Mouse (Mus musculus): ENCODE measurements around the gene Krt34. TPM values are rescaled to one million over a fixed set of nuclear protein-coding genes. Genes with fewer than 3 reads are reported as not detected.

Krt34 gene
- polyA plus RNA-seq (2014; fragmentation: Nextera tagmentation; extraction: Ambion mirVana) = not detected in 2 replicates

DNA sequence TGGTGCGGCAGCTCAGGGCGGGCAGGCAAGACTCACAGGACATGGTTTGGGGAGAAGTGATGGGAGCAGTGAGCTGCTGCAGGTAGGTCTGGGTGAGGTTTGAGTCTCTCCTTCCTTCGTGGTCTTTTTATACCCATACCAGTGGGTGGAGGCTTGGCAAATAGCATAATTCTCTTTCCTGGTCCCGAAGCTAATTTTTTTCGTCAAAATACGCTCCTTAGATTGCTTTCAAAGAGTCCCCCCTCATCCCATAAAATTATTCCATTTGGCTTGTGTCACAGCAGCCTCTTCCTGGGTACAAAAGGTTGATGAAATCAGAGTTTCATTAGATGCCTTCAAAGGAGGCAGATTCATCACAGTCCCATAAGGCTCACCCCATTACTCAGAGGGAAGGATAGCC lies at the start of gene Krt34:
Gene Krt34, minus strand, starts transcription at position 101 of the 400 bp plus-strand sequence.
- ATAC-seq (ENCODE audit: insufficient read depth, low FRiP score, low TSS enrichment) (no peak), DNase-seq (ENCODE audit: low spot score) (no peak)
- no peaks in the 10 kb centered on the region for H3K36me3 ChIP-seq (ENCODE audit: control insufficient read depth, insufficient read depth, low read length)
- H3K9ac ChIP-seq (ENCODE audit: low read length) = no peak within 1 kb of the TSS
- H3K9me3 ChIP-seq (ENCODE audit: control insufficient read depth, low read length) = no peaks in the 10 kb centered on the region
- H3K4me2 ChIP-seq (ENCODE audit: low read depth) = no peak within 1 kb of the TSS
- H3K27ac ChIP-seq (ENCODE audit: low read depth, low read length) = no peak within 1 kb of the TSS
- 90% methylated on average over 6 of the region's 6 CpGs for WGBS
- H3K27me3 ChIP-seq (ENCODE audit: control insufficient read depth, insufficient read depth, low read length) = no peaks in the 10 kb centered on the region
- H3K4me3 ChIP-seq (ENCODE audit: low read depth, low read length) = no peak within 1 kb of the TSS
- H3K4me1 ChIP-seq (ENCODE audit: control insufficient read depth, insufficient read depth, low read length) = no peaks in the 10 kb centered on the region

DNA sequence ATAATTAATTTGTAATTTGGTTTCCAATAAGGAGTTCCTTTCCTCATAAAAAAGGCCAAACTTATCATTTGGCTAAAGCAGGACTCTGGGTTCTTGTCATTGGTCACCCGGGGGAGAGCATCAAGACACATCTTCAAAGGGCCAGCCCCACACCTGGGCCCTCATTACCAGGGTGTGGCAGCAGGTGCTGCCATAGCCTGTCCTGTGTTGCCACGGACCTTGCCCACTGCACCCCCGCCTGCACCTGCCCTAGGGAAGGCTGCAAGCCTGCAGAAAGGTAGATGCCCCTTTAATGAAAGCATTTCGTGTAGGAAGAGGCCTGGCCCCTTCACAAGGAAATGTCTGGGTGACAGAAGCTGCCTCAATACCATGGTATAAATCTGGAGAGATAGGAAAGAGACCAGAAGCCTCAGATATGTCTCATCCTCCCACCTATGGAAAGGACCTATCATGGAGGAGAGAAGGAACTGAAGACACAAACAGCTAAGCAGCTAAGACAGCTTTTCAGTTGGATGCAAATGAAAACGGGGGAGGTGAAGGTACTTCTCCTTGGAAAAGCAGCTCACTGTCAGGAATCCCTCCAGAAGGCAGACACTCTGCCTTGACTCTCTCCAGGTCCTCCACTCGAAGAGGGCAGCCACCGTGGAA lies 47.1 kb upstream of the Krt34 start:
- Histone ChIP-seq H3K27me3 (ENCODE audit: control insufficient read depth, insufficient read depth, low read length) (no peaks in the 10 kb centered on the region), H3K27ac (ENCODE audit: low read depth, low read length) (no peak overlapping the region), H3K4me1 (ENCODE audit: control insufficient read depth, insufficient read depth, low read length) (no peaks in the 10 kb centered on the region), H3K36me3 (ENCODE audit: control insufficient read depth, insufficient read depth, low read length) (no peaks in the 10 kb centered on the region), H3K4me2 (ENCODE audit: low read depth) (no peak overlapping the region), H3K9me3 (ENCODE audit: control insufficient read depth, low read length) (no peaks in the 10 kb centered on the region), H3K9ac (ENCODE audit: low read length) (no peak overlapping the region), H3K4me3 (ENCODE audit: low read depth, low read length) (no peak overlapping the region)
- ATAC-seq (ENCODE audit: insufficient read depth, low FRiP score, low TSS enrichment) (no peak), DNase-seq (ENCODE audit: low spot score) (no peak)
- WGBS = 71% methylated on average over 7 of the region's 7 CpGs

DNA sequence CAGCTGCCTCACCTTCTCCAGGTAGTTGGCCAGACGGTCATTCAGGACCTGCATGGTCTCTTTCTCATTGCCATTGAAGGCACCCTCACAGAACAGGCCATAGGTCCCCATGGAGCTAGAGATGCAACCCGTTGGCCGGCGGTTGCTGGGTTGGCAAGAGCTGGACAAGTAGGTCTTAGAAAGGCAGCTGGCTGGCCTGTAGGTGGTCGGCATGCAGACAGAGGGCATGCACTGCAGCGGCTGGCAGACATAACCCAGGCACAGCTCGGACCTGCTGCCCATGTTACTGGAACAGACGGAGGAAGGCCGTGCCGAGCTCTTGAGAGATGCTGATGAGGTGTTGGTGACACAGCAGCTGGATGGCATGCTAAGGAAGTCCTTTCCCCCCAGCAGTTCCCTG lies 46.5 kb upstream of the Krt34 start, which contains the start of gene Krt32:
Gene Krt32, minus strand, starts transcription at position 366 of the 400 bp plus-strand sequence.
- H3K4me3 ChIP-seq (ENCODE audit: low read depth, low read length) = no peak within 1 kb of the TSS

DNA sequence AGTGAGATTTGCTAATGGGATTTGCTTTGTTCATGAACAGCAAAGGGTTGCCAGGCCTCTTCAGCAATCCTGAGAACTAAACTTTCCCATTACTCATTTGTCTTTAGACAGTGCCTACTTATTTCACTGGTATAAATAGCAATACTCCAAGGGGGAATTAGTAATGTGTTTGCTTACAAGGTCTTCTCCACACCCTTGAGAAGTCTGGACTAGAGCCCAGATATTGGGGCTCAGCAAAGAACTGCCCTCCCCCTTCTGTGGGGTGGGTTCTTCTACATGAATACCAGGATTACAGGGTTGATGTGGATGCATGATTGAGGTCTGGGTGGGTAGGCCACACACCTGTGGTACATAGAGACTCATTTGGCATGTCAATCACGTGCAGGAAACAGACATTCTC lies 32.5 kb upstream of the Krt34 start:
- WGBS = 57% methylated on average over 1 of the region's 1 CpGs
- no peaks in the 10 kb centered on the region for H3K9me3 ChIP-seq (ENCODE audit: control insufficient read depth, low read length)
- H3K27ac ChIP-seq (ENCODE audit: low read depth, low read length) = no peak overlapping the region
- H3K4me2 ChIP-seq (ENCODE audit: low read depth) = no peak overlapping the region
- no peak overlapping the region for H3K4me3 ChIP-seq (ENCODE audit: low read depth, low read length)
- H3K4me1 ChIP-seq (ENCODE audit: control insufficient read depth, insufficient read depth, low read length) = no peaks in the 10 kb centered on the region
- H3K36me3 ChIP-seq (ENCODE audit: control insufficient read depth, insufficient read depth, low read length) = no peaks in the 10 kb centered on the region
- H3K27me3 ChIP-seq (ENCODE audit: control insufficient read depth, insufficient read depth, low read length) = no peaks in the 10 kb centered on the region
- DNase-seq (ENCODE audit: low spot score) = no peak
- H3K9ac ChIP-seq (ENCODE audit: low read length) = no peak overlapping the region
- no peak for ATAC-seq (ENCODE audit: insufficient read depth, low FRiP score, low TSS enrichment)

More for the DNA sequence above, 46.5 kb upstream of the Krt34 start, which contains the start of gene Krt32:
- no peak within 1 kb of the TSS for H3K9ac ChIP-seq (ENCODE audit: low read length)
- DNase-seq (ENCODE audit: low spot score) = no peak
- no peak within 1 kb of the TSS for H3K4me2 ChIP-seq (ENCODE audit: low read depth)
- 91% methylated on average over 10 of the region's 10 CpGs for WGBS
- H3K27ac ChIP-seq (ENCODE audit: low read depth, low read length) = no peak within 1 kb of the TSS
- no peaks in the 10 kb centered on the region for H3K4me1 ChIP-seq (ENCODE audit: control insufficient read depth, insufficient read depth, low read length)
- no peak for ATAC-seq (ENCODE audit: insufficient read depth, low FRiP score, low TSS enrichment)
- no peaks in the 10 kb centered on the region for H3K36me3 ChIP-seq (ENCODE audit: control insufficient read depth, insufficient read depth, low read length)
- no peaks in the 10 kb centered on the region for H3K27me3 ChIP-seq (ENCODE audit: control insufficient read depth, insufficient read depth, low read length)
- no peaks in the 10 kb centered on the region for H3K9me3 ChIP-seq (ENCODE audit: control insufficient read depth, low read length)

DNA sequence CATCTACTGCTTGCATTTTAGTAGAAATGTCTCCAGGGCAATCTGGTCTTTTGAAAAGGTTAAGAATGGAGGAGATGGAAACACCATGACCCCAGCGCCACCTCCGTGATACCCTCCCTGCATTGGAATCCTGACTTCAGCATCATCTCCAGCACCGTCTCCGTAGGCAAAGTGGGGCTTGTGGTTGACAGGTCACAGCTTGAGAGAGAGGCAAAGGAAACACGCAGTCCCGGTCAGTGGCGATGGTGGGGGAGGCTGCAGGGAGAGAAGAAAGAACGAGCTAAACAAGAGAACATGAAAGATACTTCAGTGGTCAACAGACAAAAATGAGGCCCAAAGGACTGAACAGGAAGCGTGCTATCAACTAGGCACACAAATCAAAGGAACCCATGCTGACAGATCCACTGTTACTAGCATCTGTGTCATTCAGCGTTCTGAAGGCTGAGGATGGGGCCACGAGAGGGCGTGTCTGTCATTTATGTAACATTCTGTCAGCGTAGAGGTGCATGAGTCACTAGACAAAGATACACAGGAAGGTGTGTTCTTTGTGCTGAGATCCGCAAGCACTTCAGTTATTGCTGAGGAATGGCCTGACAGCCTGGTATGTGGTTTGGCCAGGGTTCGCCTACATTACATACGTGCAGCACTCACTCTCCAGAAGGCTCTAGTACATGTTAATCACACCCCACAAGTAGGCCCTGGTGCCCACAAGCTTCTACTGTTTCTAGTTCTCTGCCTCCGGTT lies 26.1 kb upstream of the Krt34 start:
- ATAC-seq (ENCODE audit: insufficient read depth, low FRiP score, low TSS enrichment) = no peak
- 79% methylated on average over 17 of the region's 17 CpGs for WGBS
- no peak for DNase-seq (ENCODE audit: low spot score)

DNA sequence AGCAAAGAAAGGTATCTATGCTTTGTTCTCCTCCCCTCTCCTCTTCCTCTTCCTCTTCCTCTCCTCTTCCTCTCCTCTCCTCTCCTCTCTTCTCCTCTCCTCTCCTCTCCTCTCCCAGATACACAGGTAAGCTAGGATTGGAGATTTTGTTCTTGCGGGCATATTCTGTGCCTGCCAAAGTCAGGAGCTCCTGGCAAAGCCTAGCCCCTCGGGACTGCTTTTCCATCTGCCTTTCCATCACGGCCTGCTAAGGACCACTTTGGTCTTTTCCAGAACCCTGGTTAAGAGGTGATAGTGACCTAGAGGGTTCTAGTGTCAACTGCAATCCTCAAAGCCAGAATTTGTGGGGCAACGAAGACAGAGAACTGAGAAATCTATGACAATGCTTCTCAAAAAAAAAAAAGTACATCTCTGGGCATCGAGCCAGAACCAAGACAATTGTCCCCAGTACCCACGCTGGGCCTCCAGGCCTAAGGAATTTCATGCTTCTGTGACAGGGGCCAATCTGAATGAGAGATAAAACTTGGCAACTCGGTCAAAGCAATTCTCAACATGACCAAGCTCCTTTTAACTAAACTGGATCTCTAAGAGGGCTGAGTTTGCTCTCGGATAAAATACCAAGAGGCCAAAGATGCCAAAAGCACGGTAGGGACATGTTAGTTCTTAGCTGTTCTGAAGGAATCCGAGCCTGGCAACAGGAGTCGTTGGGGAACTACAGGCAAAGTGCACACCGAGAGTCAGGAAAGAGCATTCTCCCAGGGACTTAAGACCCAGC lies 25.1 kb upstream of the Krt34 start:
- Histone ChIP-seq H3K9me3 (ENCODE audit: control insufficient read depth, low read length) (no peaks in the 10 kb centered on the region), H3K4me1 (ENCODE audit: control insufficient read depth, insufficient read depth, low read length) (no peaks in the 10 kb centered on the region), H3K4me2 (ENCODE audit: low read depth) (no peak overlapping the region), H3K4me3 (ENCODE audit: low read depth, low read length) (no peak overlapping the region), H3K27me3 (ENCODE audit: control insufficient read depth, insufficient read depth, low read length) (no peaks in the 10 kb centered on the region), H3K9ac (ENCODE audit: low read length) (no peak overlapping the region), H3K36me3 (ENCODE audit: control insufficient read depth, insufficient read depth, low read length) (no peaks in the 10 kb centered on the region), H3K27ac (ENCODE audit: low read depth, low read length) (no peak overlapping the region)
- 85% methylated on average over 12 of the region's 12 CpGs for whole genome bisulfite sequencing
- ATAC-seq (ENCODE audit: insufficient read depth, low FRiP score, low TSS enrichment) (no peak), DNase-seq (ENCODE audit: low spot score) (no peak)

More for the DNA sequence above, 26.1 kb upstream of the Krt34 start:
- Histone ChIP-seq H3K4me2 (ENCODE audit: low read depth) (no peak overlapping the region), H3K36me3 (ENCODE audit: control insufficient read depth, insufficient read depth, low read length) (no peaks in the 10 kb centered on the region), H3K9ac (ENCODE audit: low read length) (no peak overlapping the region), H3K27ac (ENCODE audit: low read depth, low read length) (no peak overlapping the region), H3K9me3 (ENCODE audit: control insufficient read depth, low read length) (no peaks in the 10 kb centered on the region), H3K4me1 (ENCODE audit: control insufficient read depth, insufficient read depth, low read length) (no peaks in the 10 kb centered on the region), H3K27me3 (ENCODE audit: control insufficient read depth, insufficient read depth, low read length) (no peaks in the 10 kb centered on the region), H3K4me3 (ENCODE audit: low read depth, low read length) (no peak overlapping the region)

DNA sequence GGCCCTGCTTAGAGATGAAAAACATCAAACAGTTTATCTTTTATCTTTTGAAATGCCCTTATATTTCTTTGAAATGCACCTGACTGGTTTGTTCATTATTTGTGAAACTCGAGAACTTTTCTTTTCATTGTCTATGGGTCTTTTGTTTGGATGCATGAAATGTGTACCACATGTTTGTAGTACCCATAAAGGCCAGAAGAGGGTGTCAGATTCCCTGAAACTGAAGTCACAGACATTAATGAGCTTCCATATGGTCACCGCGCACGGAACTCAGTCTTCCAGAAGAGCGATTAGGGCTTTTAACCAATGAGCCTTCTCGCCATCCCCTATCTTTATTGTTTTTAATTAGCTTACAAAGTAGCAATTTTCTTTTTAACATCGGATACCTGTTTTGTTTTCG lies 17.5 kb upstream of the Krt34 start:
- H3K27ac ChIP-seq (ENCODE audit: low read depth, low read length) = no peak overlapping the region
- WGBS = 67% methylated on average over 8 of the region's 8 CpGs
- no peak overlapping the region for H3K4me3 ChIP-seq (ENCODE audit: low read depth, low read length)
- H3K9ac ChIP-seq (ENCODE audit: low read length) = no peak overlapping the region
- no peak overlapping the region for H3K4me2 ChIP-seq (ENCODE audit: low read depth)
- no peaks in the 10 kb centered on the region for H3K9me3 ChIP-seq (ENCODE audit: control insufficient read depth, low read length)
- H3K4me1 ChIP-seq (ENCODE audit: control insufficient read depth, insufficient read depth, low read length) = no peaks in the 10 kb centered on the region
- ATAC-seq (ENCODE audit: insufficient read depth, low FRiP score, low TSS enrichment) = no peak
- H3K36me3 ChIP-seq (ENCODE audit: control insufficient read depth, insufficient read depth, low read length) = no peaks in the 10 kb centered on the region
- DNase-seq (ENCODE audit: low spot score) = no peak
- H3K27me3 ChIP-seq (ENCODE audit: control insufficient read depth, insufficient read depth, low read length) = no peaks in the 10 kb centered on the region

DNA sequence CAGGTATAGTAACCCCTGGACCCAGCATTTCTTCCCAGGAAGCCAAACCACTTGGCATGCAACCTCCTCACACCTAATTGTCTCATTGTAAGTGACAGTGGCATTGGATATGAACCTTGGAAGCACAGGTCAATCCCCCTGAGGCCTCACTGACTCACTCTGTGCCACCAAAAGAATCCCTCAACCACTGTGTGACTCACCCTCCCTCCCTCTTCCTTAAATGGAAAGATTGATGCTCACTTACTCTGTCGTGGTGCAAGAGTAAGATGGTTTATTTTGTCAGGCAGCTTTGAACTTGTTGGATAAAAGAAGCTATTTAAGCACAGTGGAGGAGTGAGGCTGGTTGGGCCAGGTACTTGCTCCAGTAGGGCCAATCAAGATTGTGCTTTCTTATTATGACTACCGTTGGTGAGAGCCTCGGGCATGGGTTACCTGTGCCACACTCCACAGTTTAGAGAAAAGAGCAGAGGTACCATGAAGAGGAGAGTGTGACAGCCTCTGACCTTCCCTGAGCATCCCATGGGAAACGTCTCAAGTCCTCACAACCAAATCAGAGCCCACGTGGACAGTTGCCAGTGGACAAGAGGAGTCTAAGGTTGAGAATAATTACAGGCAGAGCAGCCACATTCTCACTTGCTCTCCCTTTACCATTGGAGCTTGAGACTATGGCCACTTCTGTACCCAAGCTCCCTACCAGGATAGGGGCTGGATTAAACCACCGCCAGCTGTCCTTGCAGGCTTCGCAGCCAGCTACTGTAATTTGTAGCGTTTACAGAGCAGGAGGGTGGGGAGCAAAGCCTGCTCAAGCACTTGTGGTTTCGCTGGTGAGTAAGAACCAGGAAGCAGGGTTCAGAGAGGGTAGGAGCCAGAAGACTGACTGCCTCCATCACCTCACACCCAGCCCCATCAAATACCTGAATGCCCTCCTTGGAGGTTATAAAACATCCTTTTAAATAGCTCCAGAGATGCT lies 14.6 kb upstream of the Krt34 start:
- Histone ChIP-seq H3K27ac (ENCODE audit: low read depth, low read length) (no peak overlapping the region), H3K36me3 (ENCODE audit: control insufficient read depth, insufficient read depth, low read length) (no peaks in the 10 kb centered on the region), H3K27me3 (ENCODE audit: control insufficient read depth, insufficient read depth, low read length) (no peaks in the 10 kb centered on the region), H3K9me3 (ENCODE audit: control insufficient read depth, low read length) (no peaks in the 10 kb centered on the region), H3K4me3 (ENCODE audit: low read depth, low read length) (no peak overlapping the region), H3K4me2 (ENCODE audit: low read depth) (no peak overlapping the region), H3K4me1 (ENCODE audit: control insufficient read depth, insufficient read depth, low read length) (no peaks in the 10 kb centered on the region), H3K9ac (ENCODE audit: low read length) (no peak overlapping the region)
- no peak for DNase-seq (ENCODE audit: low spot score)
- 80% methylated on average over 9 of the region's 9 CpGs for WGBS
- no peak for ATAC-seq (ENCODE audit: insufficient read depth, low FRiP score, low TSS enrichment)
